Mouse (Mus musculus) neural tube, embryonic 15.5 days (tissue): Measurements from ENCODE around the gene Gm1110. TPM values are rescaled to one million over a fixed set of nuclear protein-coding genes. Genes with fewer than 3 reads are reported as not detected.
A peak's percentile ranks its signal among the peaks of the same experiment; 100 is the strongest.
"Not testable (repeated sequence)": the region's sequence is repeated elsewhere in the genome, so short reads cannot be mapped to it uniquely, and the experiment has no call there.

Experiments used
- ATAC-seq: fragments of 200-750 bp; cut with Nextera tagmentation; 2 replicates; pipeline ENCODE4 v1.8.0; 2017; ENCODE audit warnings: mild to moderate bottlenecking, moderate TSS enrichment, moderate library complexity; ENCODE audit not compliant: low FRiP score
- H3K27ac ChIP-seq: fragments of 300-500 bp; sonication (generic); replicated peaks from 2 replicates; pipeline ENCODE4 v1.5.1; 2015; ENCODE audit warnings: mild to moderate bottlenecking, inconsistent platforms
- H3K27me3 ChIP-seq: fragments of 300-500 bp; sonication (generic); replicated peaks from 2 replicates; pipeline ENCODE4 v1.6.1; 2015; ENCODE audit warnings: inconsistent platforms
- H3K36me3 ChIP-seq: fragments of 300-500 bp; sonication (generic); 2 replicates; pipeline ENCODE4 v1.6.1; 2015; ENCODE audit warnings: inconsistent platforms
- H3K4me1 ChIP-seq: fragments of 300-500 bp; sonication (generic); 2 replicates; pipeline ENCODE4 v1.6.1; 2015; ENCODE audit warnings: inconsistent platforms
- H3K4me2 ChIP-seq: fragments of 300-500 bp; sonication (generic); 2 replicates; pipeline ENCODE4 v1.6.1; 2015; ENCODE audit warnings: inconsistent platforms, mild to moderate bottlenecking, moderate library complexity
- H3K4me3 ChIP-seq: fragments of 300-500 bp; sonication (generic); replicated peaks from 2 replicates; pipeline ENCODE4 v1.5.1; 2015; ENCODE audit warnings: mild to moderate bottlenecking, inconsistent platforms
- H3K9ac ChIP-seq: fragments of 300-500 bp; sonication (generic); replicated peaks from 2 replicates; pipeline ENCODE4 v1.6.1; 2015; ENCODE audit warnings: mild to moderate bottlenecking, inconsistent platforms
- H3K9me3 ChIP-seq: fragments of 300-500 bp; sonication (generic); replicated peaks from 2 replicates; pipeline ENCODE4 v1.6.1; 2016; ENCODE audit warnings: inconsistent platforms
- WGBS: fragments of 180-500 bp; shearing (Covaris S2); methylation state at CpG from one replicate; pipeline ENCODE4 v1.1.7; 2015; ENCODE audit warnings: mixed read lengths; 5-methylcytosine and 5-hydroxymethylcytosine counted together
- polyA plus RNA-seq: library from polyadenylated mRNA; unstranded; fragments of >200 nt; fragmentation: Nextera tagmentation; extraction: Ambion mirVana; gene quantifications from 2 replicates; pipeline ENCODE4 v1.2.1, GENCODE M21; 2015

Gm1110 gene
- not detected in 2 replicates for polyA plus RNA-seq

DNA sequence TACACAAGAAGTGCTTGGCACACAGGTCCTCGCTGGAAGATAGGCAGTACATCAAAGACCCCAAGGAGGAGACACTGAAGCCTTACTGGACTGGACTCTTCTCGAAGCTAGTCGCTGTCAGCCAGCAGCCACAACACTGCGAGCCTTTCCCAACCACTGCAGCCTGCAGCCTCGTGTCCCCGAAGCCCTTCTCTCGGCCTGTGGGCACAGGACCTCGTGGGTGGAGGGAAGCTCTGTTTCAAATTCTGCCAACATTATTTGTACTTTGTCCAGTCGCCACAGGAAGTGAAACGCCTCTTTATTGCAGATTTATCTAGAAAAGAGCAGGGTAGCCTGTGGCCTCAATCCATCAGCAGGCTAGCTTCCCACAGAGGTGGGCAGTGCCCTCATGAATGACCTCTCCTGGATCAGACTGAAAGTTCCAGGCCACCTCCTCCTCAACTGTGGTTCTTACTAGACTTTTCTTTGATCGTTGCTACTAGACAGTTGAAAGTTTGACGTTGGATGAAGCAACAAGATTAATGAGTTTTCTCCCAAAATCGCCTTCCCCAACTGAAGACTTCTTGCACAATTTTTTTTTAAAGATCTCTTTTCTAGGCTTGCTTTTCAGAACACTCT is at the start of gene Gm1110:
Gene Gm1110 (minus strand): TSS at position 203 of the 618 bp plus-strand sequence.
- Histone ChIP-seq H3K4me2 (no peak within 1 kb of the TSS), H3K4me3 (no peak within 1 kb of the TSS), H3K36me3 (no peaks in the 10 kb centered on the region), H3K9ac (no peak within 1 kb of the TSS), H3K27me3 (no peaks in the 10 kb centered on the region), H3K4me1 (no peaks in the 10 kb centered on the region), H3K9me3 (no peaks in the 10 kb centered on the region), H3K27ac (no peak within 1 kb of the TSS)
- WGBS, result 80% methylated on average over 13 of the region's 13 CpGs
- no peak for ATAC-seq

DNA sequence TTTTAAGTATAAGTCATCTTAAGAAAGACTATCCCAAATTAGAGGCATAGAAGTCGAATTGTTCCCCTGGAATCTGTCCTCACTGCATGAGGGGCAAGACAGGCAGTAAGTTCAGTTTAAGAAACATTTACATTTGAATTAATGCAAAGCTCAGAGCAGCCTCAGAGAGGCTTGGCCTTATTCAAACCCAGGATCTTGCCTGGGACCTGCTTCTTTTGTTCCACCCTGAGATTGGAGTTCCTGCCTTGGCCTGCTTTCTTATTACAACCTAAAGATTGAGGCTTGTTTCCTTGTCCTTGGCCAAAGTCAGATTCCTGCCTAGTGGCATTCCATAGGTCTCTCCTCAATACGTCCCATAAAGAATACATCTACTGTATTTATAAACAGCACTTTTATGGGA is 24.9 kb upstream of the Gm1110 start:
- 0 out of 2 replicates have a peak, but pooled peaks cover 6% of the 10 kb centered on the region for H3K9me3 ChIP-seq
- H3K27ac ChIP-seq, result no peak overlapping the region
- 81% methylated on average over 2 of the region's 2 CpGs for WGBS
- no peaks in the 10 kb centered on the region for H3K36me3 ChIP-seq
- H3K9ac ChIP-seq, result no peak overlapping the region
- no peak overlapping the region for H3K4me3 ChIP-seq
- no peaks in the 10 kb centered on the region for H3K27me3 ChIP-seq
- H3K4me1 ChIP-seq, result no peaks in the 10 kb centered on the region
- H3K4me2 ChIP-seq, result no peak overlapping the region
- no peak for ATAC-seq

DNA sequence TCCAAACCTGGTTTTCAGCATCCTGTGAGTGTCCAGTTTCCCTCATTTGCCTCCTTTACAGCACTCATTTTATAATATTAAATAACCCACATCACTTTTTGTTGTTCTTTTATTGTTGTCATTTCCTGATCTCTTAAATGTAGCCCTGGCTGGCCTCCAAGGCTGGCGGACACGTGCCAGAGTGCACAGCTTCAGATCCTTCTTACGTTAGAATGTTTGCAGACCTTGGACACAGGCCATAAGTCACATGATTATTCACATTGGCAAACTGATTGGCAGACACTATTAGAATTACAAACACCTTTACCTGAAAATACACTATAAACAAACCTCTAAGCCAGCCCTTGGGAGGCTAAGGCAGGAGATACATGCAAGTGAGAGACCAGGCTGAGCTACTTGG is 1.2 kb upstream of the Gm1110 start:
- no peaks in the 10 kb centered on the region for H3K36me3 ChIP-seq
- H3K4me2 ChIP-seq, result no peak overlapping the region
- H3K4me3 ChIP-seq, result no peak overlapping the region
- WGBS, result 68% methylated on average over 3 of the region's 3 CpGs
- H3K4me1 ChIP-seq, result no peaks in the 10 kb centered on the region
- no peak overlapping the region for H3K27ac ChIP-seq
- ATAC-seq, result no peak
- no peaks in the 10 kb centered on the region for H3K27me3 ChIP-seq
- no peaks in the 10 kb centered on the region for H3K9me3 ChIP-seq
- no peak overlapping the region for H3K9ac ChIP-seq

DNA sequence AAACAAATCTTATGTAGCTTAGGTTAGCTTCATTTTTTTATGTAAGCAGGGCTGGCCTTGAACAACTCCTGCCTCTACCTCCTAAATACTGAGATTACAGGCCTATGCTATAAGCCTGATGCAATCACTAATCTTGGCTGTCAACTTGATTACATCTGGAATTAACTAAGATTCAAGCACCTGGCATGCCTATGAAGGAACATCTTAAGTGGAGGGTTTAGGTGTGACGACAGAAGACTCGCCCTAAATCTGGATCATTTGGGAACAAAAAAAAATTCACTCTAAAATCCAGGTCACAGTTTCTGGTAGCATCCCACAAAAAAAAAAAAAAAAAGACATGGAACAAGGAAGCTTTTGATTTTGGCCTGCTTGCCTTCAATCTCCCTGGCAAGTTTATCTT is 3.1 kb downstream of the Gm1110 start:
- Histone ChIP-seq H3K4me3 (no peak overlapping the region), H3K27ac (no peak overlapping the region), H3K27me3 (no peaks in the 10 kb centered on the region), H3K4me2 (no peak overlapping the region), H3K9ac (no peak overlapping the region), H3K4me1 (no peaks in the 10 kb centered on the region), H3K9me3 (no peaks in the 10 kb centered on the region), H3K36me3 (no peaks in the 10 kb centered on the region)
- ATAC-seq, result no peak
- WGBS, result 96% methylated on average over 2 of the region's 2 CpGs

DNA sequence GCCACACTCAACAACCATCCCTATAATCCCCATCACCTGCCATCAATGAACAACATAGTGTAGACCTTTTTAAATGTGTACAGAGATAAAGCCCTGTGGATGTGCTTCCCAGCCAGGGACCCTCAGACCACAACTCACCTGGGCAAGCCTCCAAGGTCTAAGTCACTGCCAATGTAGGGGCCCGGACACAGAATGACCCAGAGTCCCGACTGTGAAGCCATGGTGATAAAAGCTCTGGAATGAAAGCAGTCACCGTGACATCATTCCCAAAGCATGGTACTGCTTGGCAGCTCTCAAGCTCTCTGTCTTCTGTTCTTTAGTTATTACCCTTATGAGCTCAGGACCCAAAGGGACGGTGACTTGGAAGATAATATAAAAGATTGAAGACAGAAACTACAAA is 9.8 kb downstream of the Gm1110 start:
- no peak for ATAC-seq
- Histone ChIP-seq H3K4me2 (no peak overlapping the region), H3K9ac (no peak overlapping the region), H3K27ac (0 out of 2 replicates have a peak overlapping the region, but pooled peaks have one; percentile 20), H3K9me3 (no peaks in the 10 kb centered on the region), H3K4me1 (no peaks in the 10 kb centered on the region), H3K4me3 (no peak overlapping the region), H3K36me3 (no peaks in the 10 kb centered on the region), H3K27me3 (no peaks in the 10 kb centered on the region)
- 61% methylated on average over 4 of the region's 4 CpGs for WGBS

DNA sequence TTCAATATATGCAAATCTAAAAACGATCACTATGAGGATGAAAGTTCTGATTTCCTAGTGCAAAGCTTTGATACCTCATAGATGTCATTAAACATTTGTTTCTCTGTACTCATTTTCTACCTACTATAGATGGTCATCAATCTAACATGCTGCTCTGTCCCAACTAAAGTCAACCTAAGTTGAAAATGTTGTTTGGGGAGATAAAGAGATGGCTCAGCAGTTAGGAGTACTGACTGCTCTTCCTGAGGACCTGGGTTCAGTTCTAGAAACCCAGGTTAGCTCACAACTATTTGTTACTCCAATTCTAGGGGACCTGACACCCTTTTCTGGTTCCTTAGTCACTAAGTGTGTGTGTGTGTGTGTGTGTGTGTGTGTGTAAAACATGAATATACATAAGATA is 11.7 kb downstream of the Gm1110 start:
- Histone ChIP-seq H3K27me3 (no peaks in the 10 kb centered on the region), H3K36me3 (no peaks in the 10 kb centered on the region), H3K9ac (no peak overlapping the region), H3K27ac (no peak overlapping the region), H3K4me1 (no peaks in the 10 kb centered on the region), H3K9me3 (no peaks in the 10 kb centered on the region), H3K4me2 (no peak overlapping the region), H3K4me3 (no peak overlapping the region)
- 78% methylated on average over 1 of the region's 1 CpGs for WGBS
- ATAC-seq, result no peak

DNA sequence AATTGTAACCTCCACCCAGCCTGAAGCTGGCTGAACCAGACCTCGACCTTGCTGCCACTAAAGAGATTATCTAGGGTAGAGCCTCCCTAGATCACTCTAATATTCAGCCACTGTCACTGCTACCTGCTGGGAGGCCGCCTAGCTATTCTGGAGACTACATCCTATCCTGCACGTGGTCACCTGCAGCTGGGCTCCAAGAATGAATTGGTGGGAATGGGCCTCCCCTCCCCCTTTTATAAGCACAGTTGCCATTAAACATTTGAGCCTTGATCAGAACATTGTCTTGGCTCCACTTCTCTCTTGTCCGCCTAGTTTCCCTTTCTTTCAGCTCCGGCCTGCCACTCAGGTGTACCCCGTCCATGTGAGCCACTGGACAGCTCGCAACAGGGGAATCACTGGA is 53.1 kb downstream of the Gm1110 start:
- not testable (repeated sequence) for H3K4me2 ChIP-seq, H3K27ac ChIP-seq, ATAC-seq, H3K4me1 ChIP-seq, H3K9me3 ChIP-seq, H3K36me3 ChIP-seq, H3K27me3 ChIP-seq, H3K4me3 ChIP-seq, H3K9ac ChIP-seq
- 78% methylated on average over 7 of the region's 7 CpGs for WGBS

DNA sequence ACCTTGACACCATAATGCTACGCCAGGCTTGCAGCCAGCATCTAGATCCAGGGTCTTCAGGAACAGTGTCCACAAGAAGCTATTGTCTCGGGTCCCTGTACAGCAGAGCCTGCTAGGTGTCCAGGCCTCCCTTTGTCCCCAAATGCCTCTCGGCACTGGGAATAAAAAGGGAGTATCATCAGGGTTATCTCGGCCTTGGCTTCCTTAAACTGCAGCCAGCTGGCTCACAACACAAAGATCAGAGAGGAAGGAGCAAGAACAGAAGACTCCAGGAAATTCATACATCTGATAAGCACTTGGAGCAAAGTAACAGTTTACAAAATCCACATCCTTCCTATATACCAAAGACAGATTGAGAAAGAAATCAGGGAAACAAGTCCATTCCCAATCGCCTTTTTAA is 62.2 kb downstream of the Gm1110 start, which contains the start of gene Glb1l3:
Gene Glb1l3 (minus strand): TSS at position 140 of the 400 bp plus-strand sequence.
- no peaks in the 10 kb centered on the region for H3K4me1 ChIP-seq
- no peaks in the 10 kb centered on the region for H3K36me3 ChIP-seq
- H3K9ac ChIP-seq, result no peak within 1 kb of the TSS
- no peak within 1 kb of the TSS for H3K27ac ChIP-seq
- WGBS, result 82% methylated on average over 5 of the region's 5 CpGs
- H3K4me3 ChIP-seq, result no peak within 1 kb of the TSS
- no peaks in the 10 kb centered on the region for H3K9me3 ChIP-seq
- ATAC-seq, result no peak
- H3K4me2 ChIP-seq, result no peak within 1 kb of the TSS
- H3K27me3 ChIP-seq, result no peaks in the 10 kb centered on the region

DNA sequence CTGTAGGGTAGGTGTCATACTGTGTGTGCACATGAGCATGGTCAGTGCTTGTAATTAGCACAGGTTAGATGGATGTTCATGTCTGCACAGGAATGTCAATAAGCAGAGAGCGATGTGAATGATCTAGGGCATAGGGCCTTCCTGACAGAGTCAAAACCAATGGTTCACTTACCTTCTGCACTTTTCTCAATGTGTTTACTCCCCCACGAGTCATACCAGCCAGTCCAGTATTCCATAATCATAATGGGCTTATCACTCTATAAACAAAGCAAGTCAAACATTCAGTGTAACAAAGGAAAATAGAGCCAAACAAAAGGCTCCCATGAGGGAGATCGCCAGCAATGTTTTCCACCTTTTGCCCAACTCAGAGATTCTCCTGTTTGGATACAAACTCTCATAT is 91.8 kb downstream of the Gm1110 start:
- H3K36me3 ChIP-seq, result no peaks in the 10 kb centered on the region
- H3K4me1 ChIP-seq, result no peaks in the 10 kb centered on the region
- no peaks in the 10 kb centered on the region for H3K27me3 ChIP-seq
- no peak overlapping the region for H3K4me2 ChIP-seq
- H3K4me3 ChIP-seq, result no peak overlapping the region
- H3K9me3 ChIP-seq, result no peaks in the 10 kb centered on the region
- no peak overlapping the region for H3K27ac ChIP-seq
- no peak overlapping the region for H3K9ac ChIP-seq
- 88% methylated on average over 3 of the region's 3 CpGs for WGBS
- no peak for ATAC-seq

Other genes with a start within 250 kb of the Gm1110 start
- gene B3gat1, start 189.4 kb downstream of the Gm1110 start, polyA plus RNA-seq, result 34.9 and 43.8 TPM in 2 replicates
- gene Glb1l2, start 116.6 kb downstream of the Gm1110 start, polyA plus RNA-seq, result 1.6 and 2.6 TPM in 2 replicates
- gene Glb1l3, start 62.2 kb downstream of the Gm1110 start, polyA plus RNA-seq, result not detected in 2 replicates
- gene Acad8, start 76.5 kb upstream of the Gm1110 start, polyA plus RNA-seq, result 30.7 and 33.5 TPM in 2 replicates
- 140 and 148 TPM in 2 replicates for gene Thyn1, start 76.6 kb upstream of the Gm1110 start, polyA plus RNA-seq
- 80.2 and 80.3 TPM in 2 replicates for gene Vps26b, start 107.0 kb upstream of the Gm1110 start, polyA plus RNA-seq
- gene Ncapd3, start 107.1 kb upstream of the Gm1110 start, polyA plus RNA-seq, result 12.6 and 16.7 TPM in 2 replicates
- 42.3 and 45.0 TPM in 2 replicates for gene Jam3, start 232.3 kb upstream of the Gm1110 start, polyA plus RNA-seq